In the genomic region with DNA sequence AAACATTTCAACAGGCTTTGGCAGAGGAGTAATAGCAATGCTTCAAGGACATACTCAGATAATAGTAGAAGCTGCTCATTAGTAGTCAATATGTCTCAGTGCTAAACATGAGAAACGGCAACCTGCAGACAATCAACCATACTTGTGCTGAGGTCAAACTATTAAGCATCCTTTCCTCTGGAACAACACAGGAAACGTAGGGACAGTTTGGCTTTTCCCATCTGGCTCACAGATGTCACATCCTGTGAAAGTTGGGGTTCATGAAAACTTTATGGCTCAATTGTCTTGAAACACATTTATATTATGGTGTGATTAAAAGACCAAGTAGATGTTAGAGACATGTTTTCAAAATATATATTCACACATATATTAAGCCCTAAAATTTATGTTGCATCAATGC, we compare ENCODE assay signal across 13 mouse cellular contexts.
"Had no signal": no experiment of that assay in that cellular context is flagged by ENCODE, and none has a peak within 500 bp of the region (broad histone marks: within the 10 kb centered on the region; RNA-seq: fewer than 3 reads in every experiment).

No protein-coding gene starts in this region.

- H3K9ac ChIP-seq: limb, embryonic 12.5 days; liver, embryonic 14.5 days; midbrain, embryonic 12.5 days had no signal

- H3K4me3 ChIP-seq: left cerebral cortex, adult 2 months; limb, embryonic 12.5 days; midbrain, embryonic 12.5 days had no signal

- ATAC-seq: intestine, embryonic 16.5 days; lung, postnatal 0 days; midbrain, embryonic 16.5 days had no signal

- H3K36me3 ChIP-seq: limb, embryonic 12.5 days; midbrain, embryonic 12.5 days had no signal

- DNase-seq: kidney, adult 8-10 months; kidney, postnatal 25 days; lung, adult 18-20 months; lung, postnatal 4 days; thymus, adult 2 months; thymus, postnatal 25 days had no signal

- H3K4me1 ChIP-seq: limb, embryonic 12.5 days had no signal

- H3K9me3 ChIP-seq: limb, embryonic 12.5 days; midbrain, embryonic 12.5 days had no signal

- H3K4me2 ChIP-seq: limb, embryonic 12.5 days; midbrain, embryonic 12.5 days had no signal

- H3K27ac ChIP-seq: left cerebral cortex, adult 2 months; limb, embryonic 12.5 days; liver, embryonic 14.5 days; midbrain, embryonic 12.5 days had no signal

- H3K27me3 ChIP-seq: limb, embryonic 12.5 days; midbrain, embryonic 12.5 days had no signal
